Comparison of ENCODE assay signal across 12 mouse cellular contexts in genomic region chr3:115768761-115769530, GRCm38 (mm10). TPM values are rescaled to one million over a fixed set of nuclear protein-coding genes. Genes with fewer than 3 reads are reported as not detected.
DNase-seq lines count a peak whose midpoint lies in the region; ATAC-seq lines count a peak whose summit lies in the region.
"Had no signal": no experiment of that assay in that cellular context is flagged by ENCODE, and none has a peak within 500 bp of the region (broad histone marks: within the 10 kb centered on the region; RNA-seq: fewer than 3 reads in every experiment).

No protein-coding gene starts in this region.

- 69% methylated on average over 19 of the region's 19 CpGs for WGBS in heart, embryonic 16.5 days
- WGBS in liver, embryonic 11.5 days = 63% methylated on average over 19 of the region's 19 CpGs
- 77% methylated on average over 19 of the region's 19 CpGs for WGBS in intestine, embryonic 15.5 days

- no peak overlapping the region for H3K4me2 ChIP-seq in heart, embryonic 16.5 days (ENCODE audit: low read depth, low read length)
- H3K4me2 ChIP-seq in liver, embryonic 11.5 days = no peak overlapping the region
- no peak overlapping the region for H3K4me2 ChIP-seq in intestine, embryonic 15.5 days (replicated peaks)
- H3K4me2 ChIP-seq: liver, embryonic 15.5 days had no signal

- H3K27ac ChIP-seq in heart, embryonic 16.5 days (ENCODE audit: low read length) = peak overlapping the region; percentile 75
- 0 out of 2 replicates have a peak overlapping the region, but pooled peaks have one; percentile 7 for H3K27ac ChIP-seq in liver, embryonic 11.5 days (ENCODE audit: low read depth, low read length)
- H3K27ac ChIP-seq in intestine, embryonic 15.5 days = no peak overlapping the region
- H3K27ac ChIP-seq: hindbrain, embryonic 10.5 days; liver, embryonic 15.5 days had no signal

- no peak overlapping the region for H3K4me3 ChIP-seq in heart, embryonic 16.5 days (ENCODE audit: low read length)
- no peak overlapping the region for H3K4me3 ChIP-seq in liver, embryonic 11.5 days (ENCODE audit: low read depth, low read length)
- H3K4me3 ChIP-seq in intestine, embryonic 15.5 days (replicated peaks) = no peak overlapping the region
- H3K4me3 ChIP-seq: hindbrain, embryonic 10.5 days; liver, embryonic 15.5 days had no signal

- H3K9me3 ChIP-seq in heart, embryonic 16.5 days (replicated peaks; ENCODE audit: control insufficient read depth, low read length) = no peaks in the 10 kb centered on the region
- no peaks in the 10 kb centered on the region for H3K9me3 ChIP-seq in liver, embryonic 11.5 days (ENCODE audit: control insufficient read depth, low read length)
- no peaks in the 10 kb centered on the region for H3K9me3 ChIP-seq in intestine, embryonic 15.5 days
- H3K9me3 ChIP-seq: hindbrain, embryonic 10.5 days; liver, embryonic 15.5 days had no signal

- no peak overlapping the region for H3K9ac ChIP-seq in heart, embryonic 16.5 days (ENCODE audit: low read length)
- H3K9ac ChIP-seq in liver, embryonic 11.5 days (ENCODE audit: low read depth, low read length) = no peak overlapping the region
- H3K9ac ChIP-seq in intestine, embryonic 15.5 days = no peak overlapping the region
- H3K9ac ChIP-seq: liver, embryonic 15.5 days had no signal

- peak; percentile 93 for DNase-seq in 416B (ENCODE audit: low read depth)
- peak; percentile 49 for DNase-seq in adrenal gland, postnatal 10 days
- no peak for DNase-seq in liver, embryonic 11.5 days (ENCODE audit: low spot score)
- no peak for DNase-seq in spleen, postnatal 10 days (ENCODE audit: low spot score in 2 of 2)
- no peak for DNase-seq in cerebellum, postnatal 36 days
- DNase-seq in testis, postnatal 14 days (ENCODE audit: low spot score) = no peak
- DNase-seq: cerebellum, adult 9-10 months had no signal

- ATAC-seq in heart, embryonic 16.5 days (replicated peaks; ENCODE audit: extremely low read depth, insufficient read depth, low FRiP score) = peak; percentile 70; the same call in 1 of the 2 replicates
- ATAC-seq in liver, embryonic 11.5 days (replicated peaks; ENCODE audit: low FRiP score) = peak; percentile 68
- no peak for ATAC-seq in intestine, embryonic 15.5 days
- ATAC-seq: Patski had no signal

- H3K36me3 ChIP-seq in heart, embryonic 16.5 days (ENCODE audit: control insufficient read depth, insufficient read depth) = no peaks in the 10 kb centered on the region
- no peaks in the 10 kb centered on the region for H3K36me3 ChIP-seq in liver, embryonic 11.5 days (ENCODE audit: control insufficient read depth, insufficient read depth, low read length)
- no peaks in the 10 kb centered on the region for H3K36me3 ChIP-seq in intestine, embryonic 15.5 days
- H3K36me3 ChIP-seq: hindbrain, embryonic 10.5 days; liver, embryonic 15.5 days had no signal

- H3K27me3 ChIP-seq in heart, embryonic 16.5 days (ENCODE audit: control insufficient read depth, insufficient read depth, low read length) = no peaks in the 10 kb centered on the region
- H3K27me3 ChIP-seq in liver, embryonic 11.5 days (replicated peaks; ENCODE audit: control insufficient read depth, insufficient read depth, low read length) = no peaks in the 10 kb centered on the region
- no peaks in the 10 kb centered on the region for H3K27me3 ChIP-seq in intestine, embryonic 15.5 days (replicated peaks)
- H3K27me3 ChIP-seq: liver, embryonic 15.5 days had no signal

- H3K4me1 ChIP-seq in heart, embryonic 16.5 days (ENCODE audit: control insufficient read depth, insufficient read depth, low read length) = peaks cover 3% of the 10 kb centered on the region; the same call in 1 of the 2 replicates
- no peaks in the 10 kb centered on the region for H3K4me1 ChIP-seq in liver, embryonic 11.5 days (replicated peaks; ENCODE audit: control insufficient read depth, insufficient read depth, low read length)
- H3K4me1 ChIP-seq in intestine, embryonic 15.5 days (replicated peaks) = no peaks in the 10 kb centered on the region
- H3K4me1 ChIP-seq: hindbrain, embryonic 10.5 days; liver, embryonic 15.5 days had no signal

RNA-seq across cellular contexts. Expression of gene S1pr1, which starts 54.1 kb away (rescaled TPM):
- 10 to 100 TPM; 41.8 to 65.7 TPM for total RNA-seq in adrenal gland, postnatal 10 days (2021)
- polyA plus RNA-seq in heart, embryonic 16.5 days (2015; fragmentation: Nextera tagmentation; extraction: Ambion mirVana) = 88.9 and 92.1 TPM in 2 replicates
- polyA plus RNA-seq in liver, embryonic 11.5 days (2014; fragmentation: Nextera tagmentation; extraction: Ambion mirVana) = 17.8 and 18.7 TPM in 2 replicates
- polyA plus RNA-seq in intestine, embryonic 15.5 days (2015; fragmentation: Nextera tagmentation; extraction: Ambion mirVana) = 14.6 and 16.5 TPM in 2 replicates

Comparison
In these comparisons a context has a peak if more than half of its experiments do, and no peak if none do; other contexts are left out.
1. DNase-seq: peak in 416B (single experiment) and adrenal gland, postnatal 10 days (single experiment); none in liver, embryonic 11.5 days (single experiment), spleen, postnatal 10 days (0 of 2), cerebellum, postnatal 36 days (0 of 2) and testis, postnatal 14 days (single experiment).